Mouse (Mus musculus) neural tube, postnatal 0 days (tissue): ENCODE measurements around the gene Tsr3. TPM values are rescaled to one million over a fixed set of nuclear protein-coding genes. Genes with fewer than 3 reads are reported as not detected.
A peak's percentile ranks its signal among the peaks of the same experiment; 100 is the strongest.

ENCODE experiments used
- microRNA-seq: library from miRNA; unstranded; fragments of <30 nt; microRNA quantifications from one replicate; pipeline ENCODE4, GENCODE M21; 2016
- polyA plus RNA-seq: library from polyadenylated mRNA; unstranded; fragments of >200 nt; fragmentation: Nextera tagmentation; extraction: Ambion mirVana; gene quantifications from 2 replicates; pipeline ENCODE4 v1.2.1, GENCODE M21; 2015

The Tsr3 gene
- polyA plus RNA-seq: 62.0 and 68.2 TPM in 2 replicates

DNA sequence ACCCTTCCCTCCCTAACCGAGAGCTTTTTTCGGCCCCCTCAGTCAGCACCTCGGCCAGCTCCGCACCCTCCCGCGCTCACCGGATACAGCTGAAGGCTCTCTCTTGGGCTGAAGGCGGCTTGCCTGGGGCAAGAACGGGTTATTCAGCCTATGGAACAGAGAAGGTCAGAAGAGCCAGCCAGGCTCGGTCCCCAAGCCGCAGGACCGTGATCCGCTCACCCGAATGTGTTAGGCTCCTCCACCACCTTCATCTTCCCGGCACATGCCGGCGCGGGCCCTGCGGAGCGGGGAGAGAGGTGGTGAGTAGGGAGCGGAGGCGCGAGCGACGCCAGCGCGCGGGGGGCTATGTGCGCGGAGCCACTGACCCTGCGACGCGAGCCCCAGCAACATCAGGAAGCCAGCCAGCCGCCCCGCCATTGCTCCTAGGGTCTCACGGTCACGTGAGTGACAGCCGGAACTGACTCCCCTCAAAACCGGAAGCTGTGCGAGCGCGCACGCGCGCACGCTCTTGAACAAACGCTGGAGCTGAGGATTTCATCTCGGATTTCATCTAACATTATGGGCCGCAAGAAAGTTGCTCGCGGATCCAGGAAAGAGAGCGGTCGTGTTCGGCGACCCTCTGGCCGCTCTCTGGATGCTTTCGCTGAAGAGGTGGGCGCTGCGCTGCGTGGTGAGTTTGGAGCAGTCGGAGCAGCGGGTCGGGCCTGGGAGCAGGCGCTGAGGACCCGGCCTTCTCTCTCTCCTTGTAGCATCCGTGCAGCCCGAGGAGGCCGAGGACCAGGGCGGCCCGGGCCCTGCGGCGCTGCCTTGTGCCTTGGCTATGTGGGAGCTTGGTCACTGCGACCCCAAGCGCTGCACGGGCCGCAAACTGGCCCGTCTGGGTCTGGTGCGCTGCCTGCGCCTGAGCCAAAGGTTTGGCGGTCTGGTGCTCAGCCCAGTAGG lies at the start of gene Tsr3, which contains the start of gene Gnptg:
Gene Tsr3, plus strand, starts transcription at position 476 of the 942 bp plus-strand sequence.
Gene Gnptg, minus strand, starts transcription at position 430 of the 942 bp plus-strand sequence.

DNA sequence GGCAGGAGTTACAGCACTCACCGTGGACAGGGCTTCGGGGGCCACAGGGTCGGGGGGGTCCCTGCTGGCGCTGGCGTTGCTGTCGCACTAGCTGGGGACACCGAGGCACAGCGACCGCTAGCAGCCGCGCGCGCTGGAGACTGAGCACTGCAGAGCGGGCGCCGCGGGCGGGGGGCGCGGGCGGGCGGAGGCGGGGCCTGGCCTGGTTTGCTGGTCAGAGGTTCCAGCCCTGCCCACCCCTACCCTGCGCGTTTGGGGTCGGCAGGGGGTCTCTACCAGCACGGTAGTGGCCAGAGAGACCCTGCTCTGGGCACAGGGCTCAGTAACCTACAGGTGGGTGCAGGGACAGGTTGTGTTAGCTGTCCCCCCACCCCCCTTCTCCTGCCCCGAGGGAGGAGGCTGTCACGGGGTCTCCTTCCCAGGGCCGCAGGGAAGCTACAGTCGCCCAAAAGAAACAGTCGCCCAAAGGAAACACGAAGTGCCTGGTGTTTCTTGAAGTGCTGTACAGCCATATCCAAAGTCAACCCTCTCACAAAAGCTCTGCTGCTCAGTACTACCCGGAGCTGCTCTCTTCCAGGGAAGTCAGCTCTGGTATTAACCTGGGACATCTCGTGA lies 16.3 kb downstream of the Tsr3 start, which contains the start of gene Baiap3:
Gene Baiap3, minus strand, starts transcription at position 225 of the 615 bp plus-strand sequence.

DNA sequence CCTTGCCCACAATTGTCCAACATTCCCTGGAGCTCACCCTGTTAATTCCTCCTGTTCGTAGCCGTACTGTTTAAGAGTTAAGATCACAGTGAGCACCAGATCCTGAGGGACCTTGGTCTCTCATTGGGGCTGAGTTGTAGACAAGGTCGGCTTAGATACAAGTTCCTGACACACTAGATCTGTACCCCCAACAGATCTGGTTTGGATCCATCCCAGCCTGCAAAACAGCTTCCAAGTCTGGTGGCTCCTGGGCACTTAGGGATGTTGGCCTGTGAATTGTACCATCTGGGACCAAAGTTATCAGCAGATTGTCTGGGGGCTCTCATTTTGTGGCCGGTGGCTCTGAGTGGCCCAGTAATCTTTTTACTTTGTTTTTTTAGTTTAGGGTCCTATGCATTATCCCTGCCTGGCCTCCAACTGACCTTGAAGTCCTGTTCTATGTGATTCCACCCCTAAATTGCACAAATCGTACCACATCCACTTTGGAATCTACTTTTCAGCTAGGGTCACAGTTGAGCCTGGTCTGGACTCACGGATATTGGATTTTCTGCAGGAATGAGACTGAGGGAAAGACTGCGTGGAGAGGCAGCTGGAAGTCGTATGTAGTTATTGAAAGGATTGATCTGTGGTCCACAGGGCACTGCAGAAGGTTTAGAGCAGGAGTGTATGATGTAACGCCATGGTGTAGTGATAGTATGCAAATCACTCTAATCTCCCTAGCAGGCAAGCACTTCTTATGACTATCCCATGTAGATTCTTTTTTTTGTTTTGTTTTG lies 34.8 kb downstream of the Tsr3 start, which contains the start of gene Ube2i:
Gene Ube2i, minus strand, starts transcription at position 52 of the 776 bp plus-strand sequence.

Small RNAs within 50 kb of the gene (microRNA-seq; reads per million reads assigned to microRNA genes)
- gene Mir3547: 15.7 reads per million, percentile 24 among the genes with 10 or more reads in this experiment

Other genes with a start within 250 kb of the Tsr3 start
- 5.0 and 5.6 TPM in 2 replicates for gene Cramp1l, start 224.4 kb upstream of the Tsr3 start, polyA plus RNA-seq
- gene Ift140, start 224.1 kb upstream of the Tsr3 start, polyA plus RNA-seq: 10.6 and 12.1 TPM in 2 replicates
- 10.5 and 10.7 TPM in 2 replicates for gene Tmem204, start 156.6 kb upstream of the Tsr3 start, polyA plus RNA-seq
- gene Telo2, start 124.2 kb upstream of the Tsr3 start, polyA plus RNA-seq: 38.9 and 43.9 TPM in 2 replicates
- gene Ptx4, start 119.4 kb upstream of the Tsr3 start, polyA plus RNA-seq: 0.50 and 0.94 TPM in 2 replicates
- gene Clcn7, start 106.8 kb upstream of the Tsr3 start, polyA plus RNA-seq: 19.8 and 20.7 TPM in 2 replicates
- gene Ccdc154, start 77.7 kb upstream of the Tsr3 start, polyA plus RNA-seq: not detected in 2 replicates
- gene Gm38655, start 64.7 kb upstream of the Tsr3 start, polyA plus RNA-seq: not detected in 2 replicates
- 29.8 and 30.3 TPM in 2 replicates for gene BC003965, start 55.6 kb upstream of the Tsr3 start, polyA plus RNA-seq
- 14.4 and 15.5 TPM in 2 replicates for gene Unkl, start 51.8 kb upstream of the Tsr3 start, polyA plus RNA-seq
- gene Gnptg, start within 50 bp of the Tsr3 start, polyA plus RNA-seq: 127 and 128 TPM in 2 replicates
- 26.6 and 31.1 TPM in 2 replicates for gene Baiap3, start 16.2 kb downstream of the Tsr3 start, polyA plus RNA-seq
- gene Ube2i, start 34.5 kb downstream of the Tsr3 start, polyA plus RNA-seq: 306 and 315 TPM in 2 replicates
- not detected in 2 replicates for gene Prss34, start 58.2 kb downstream of the Tsr3 start, polyA plus RNA-seq
- not detected in 2 replicates for gene Prss28, start 68.5 kb downstream of the Tsr3 start, polyA plus RNA-seq
- gene Prss29, start 78.5 kb downstream of the Tsr3 start, polyA plus RNA-seq: not detected in 2 replicates
- gene Tpsab1, start 105.4 kb downstream of the Tsr3 start, polyA plus RNA-seq: not detected in 2 replicates
- gene Tpsb2, start 126.1 kb downstream of the Tsr3 start, polyA plus RNA-seq: 0.56 and 0.80 TPM in 2 replicates
- 0.51 and 1.2 TPM in 2 replicates for gene Tpsg1, start 129.1 kb downstream of the Tsr3 start, polyA plus RNA-seq
- 8.1 and 8.2 TPM in 2 replicates for gene Cacna1h, start 193.6 kb downstream of the Tsr3 start, polyA plus RNA-seq
- gene Tekt4, start 214.4 kb downstream of the Tsr3 start, polyA plus RNA-seq: 2.8 and 3.5 TPM in 2 replicates